Mouse (Mus musculus) cerebellum, postnatal 36 days (tissue): ENCODE measurements around the gene Dync1h1.
A peak's percentile ranks its signal among the peaks of the same experiment; 100 is the strongest.
"Not testable (repeated sequence)": the region's sequence is repeated elsewhere in the genome, so short reads cannot be mapped to it uniquely, and the experiment has no call there.

Experiments
- DNase-seq, 2 experiments: peaks; one replicate each; pipeline ENCODE4 v3.0.0; 2021 to 2022; ENCODE audit warnings: mixed read lengths in 2 of 2

Gene Dync1h1

DNA sequence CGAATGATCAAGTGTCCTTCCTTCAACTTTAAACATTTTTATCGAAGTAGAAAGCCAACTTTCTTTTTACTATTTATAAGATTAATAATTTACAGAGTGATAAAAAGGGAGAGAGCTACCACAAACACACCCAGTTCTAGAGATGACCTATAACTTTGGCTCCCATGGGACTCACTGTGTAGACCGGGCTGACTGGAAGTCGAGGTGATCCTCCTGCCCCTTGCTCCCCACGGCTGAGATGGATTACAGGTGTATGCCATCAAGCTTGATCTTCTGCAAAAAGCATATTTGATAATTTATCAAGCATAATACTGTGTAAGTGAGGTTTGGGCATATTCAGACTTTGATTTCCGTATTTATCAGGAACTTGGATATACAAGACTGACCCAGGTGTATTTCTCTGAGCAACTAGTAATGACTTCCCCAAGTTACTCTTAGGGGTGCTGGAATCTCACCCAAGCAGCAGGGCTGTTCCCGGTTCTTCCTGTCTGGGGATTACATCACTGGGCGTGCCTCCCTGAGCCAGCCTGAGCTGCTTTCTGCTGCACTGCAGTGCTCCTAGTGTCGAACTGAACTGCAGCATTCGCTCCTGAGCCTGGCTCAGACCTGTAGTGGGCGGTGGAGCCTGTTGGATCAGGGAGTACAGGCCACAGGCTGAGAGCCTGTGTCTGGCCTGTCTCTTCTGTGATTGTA is 7.4 kb downstream of the Dync1h1 start:
- DNase-seq: peak; percentile 70 to 75

DNA sequence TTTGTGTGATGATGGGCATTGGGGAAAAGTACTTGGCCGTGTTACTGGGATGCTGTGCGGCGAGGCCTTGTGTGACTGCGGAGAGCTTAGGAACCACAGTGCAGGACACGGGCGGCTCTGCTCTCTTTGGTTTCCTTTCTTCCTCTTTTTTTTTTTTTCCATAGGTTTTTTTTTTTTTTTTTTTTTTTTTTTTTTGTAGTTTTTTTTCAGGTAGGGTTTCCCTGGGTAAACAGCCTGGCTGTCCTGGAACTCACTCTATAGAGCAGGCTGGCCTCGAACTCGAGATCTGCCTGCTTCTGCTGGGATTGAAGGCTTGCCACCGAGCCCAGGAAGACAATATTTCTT is 7.9 kb downstream of the Dync1h1 start:
- no peak for DNase-seq

- DNase-seq: no peak
Observed at GRCm38 (mm10) chr12:110610713-110611112, 9.5 kb downstream of the Dync1h1 start.

- DNase-seq: no peak
Observed at GRCm38 (mm10) chr12:110630056-110630455, 28.8 kb downstream of the Dync1h1 start.

DNA sequence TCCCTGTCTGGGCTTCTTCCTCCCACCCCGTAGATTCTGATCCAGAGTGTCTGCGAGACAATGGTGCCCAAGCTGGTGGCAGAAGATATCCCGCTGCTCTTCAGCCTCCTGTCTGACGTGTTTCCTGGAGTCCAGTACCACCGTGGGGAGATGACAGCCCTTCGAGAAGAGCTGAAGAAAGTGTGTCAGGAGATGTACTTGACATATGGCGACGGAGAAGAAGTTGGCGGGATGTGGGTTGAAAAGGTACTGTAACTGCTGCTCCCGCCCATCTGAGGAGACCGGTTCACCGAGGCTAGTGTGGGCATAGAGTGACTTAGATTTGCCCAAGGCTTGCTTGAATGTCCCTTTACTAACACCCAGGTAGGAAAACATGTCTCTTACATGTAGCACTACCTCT is 35.0 kb downstream of the Dync1h1 start:
- DNase-seq: no peak

DNA sequence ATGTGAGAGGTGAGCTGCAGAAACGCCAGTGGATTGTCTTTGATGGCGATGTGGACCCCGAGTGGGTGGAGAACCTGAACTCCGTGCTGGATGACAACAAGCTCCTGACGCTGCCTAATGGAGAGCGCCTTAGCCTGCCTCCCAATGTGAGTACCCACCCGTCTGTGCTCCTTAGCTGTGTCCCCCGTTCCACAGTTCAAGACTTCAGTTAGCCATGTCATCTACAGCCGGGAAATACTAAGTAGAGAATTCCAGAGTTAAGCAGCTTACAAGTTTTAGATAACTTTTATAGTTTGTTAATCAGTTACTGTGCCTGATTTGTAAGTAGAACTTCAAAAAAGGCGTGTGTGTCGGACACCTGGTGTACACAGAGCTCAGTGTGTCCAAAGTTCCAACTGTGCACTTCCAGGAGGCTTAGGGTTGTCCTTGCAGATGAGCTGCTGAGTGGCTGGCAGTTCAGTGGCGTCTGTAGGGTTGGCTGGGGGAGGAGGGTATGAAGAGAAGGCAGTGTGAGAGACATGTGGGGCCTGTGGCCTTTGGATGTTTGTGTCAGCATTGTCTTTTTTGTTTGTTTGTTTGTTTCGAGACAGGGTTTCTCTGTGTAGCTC is 36.4 kb downstream of the Dync1h1 start:
- DNase-seq: no peak

- DNase-seq: no peak
Observed at GRCm38 (mm10) chr12:110650241-110650641, 49.0 kb downstream of the Dync1h1 start.

DNA sequence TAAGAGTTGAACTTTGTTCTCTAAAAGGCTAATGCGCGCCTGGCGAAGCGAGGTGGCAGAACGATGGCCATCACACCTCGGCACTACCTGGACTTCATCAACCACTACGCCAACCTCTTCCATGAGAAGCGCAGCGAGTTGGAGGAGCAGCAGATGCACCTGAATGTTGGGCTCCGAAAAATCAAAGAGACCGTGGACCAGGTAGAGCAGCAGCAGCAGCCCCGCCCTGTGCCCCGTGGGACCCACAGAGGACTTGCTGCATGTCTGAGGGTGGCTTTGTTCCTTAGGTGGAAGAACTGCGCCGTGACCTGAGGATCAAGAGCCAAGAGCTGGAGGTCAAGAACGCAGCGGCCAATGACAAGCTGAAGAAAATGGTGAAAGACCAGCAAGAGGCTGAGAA is 50.2 kb downstream of the Dync1h1 start:
- DNase-seq: no peak

DNA sequence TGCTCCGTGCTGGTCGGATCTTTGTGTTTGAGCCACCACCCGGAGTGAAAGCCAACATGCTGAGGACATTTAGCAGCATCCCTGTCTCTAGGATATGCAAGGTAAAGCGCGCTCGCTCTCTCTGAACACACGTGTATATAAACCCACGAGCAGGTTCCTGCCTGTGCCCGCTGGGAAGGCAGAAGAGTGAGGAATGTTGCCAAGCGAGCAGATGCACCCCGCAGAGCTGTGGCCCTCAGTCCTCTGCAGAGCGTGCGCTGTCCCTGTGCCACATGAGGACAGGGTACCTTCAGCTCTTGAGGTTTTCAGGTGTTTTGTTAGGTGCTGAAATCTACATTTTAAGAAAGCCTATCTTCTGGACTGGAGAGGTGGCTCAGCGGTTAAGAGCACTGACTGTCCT is 60.5 kb downstream of the Dync1h1 start:
- DNase-seq: peak; percentile 36 to 43

DNA sequence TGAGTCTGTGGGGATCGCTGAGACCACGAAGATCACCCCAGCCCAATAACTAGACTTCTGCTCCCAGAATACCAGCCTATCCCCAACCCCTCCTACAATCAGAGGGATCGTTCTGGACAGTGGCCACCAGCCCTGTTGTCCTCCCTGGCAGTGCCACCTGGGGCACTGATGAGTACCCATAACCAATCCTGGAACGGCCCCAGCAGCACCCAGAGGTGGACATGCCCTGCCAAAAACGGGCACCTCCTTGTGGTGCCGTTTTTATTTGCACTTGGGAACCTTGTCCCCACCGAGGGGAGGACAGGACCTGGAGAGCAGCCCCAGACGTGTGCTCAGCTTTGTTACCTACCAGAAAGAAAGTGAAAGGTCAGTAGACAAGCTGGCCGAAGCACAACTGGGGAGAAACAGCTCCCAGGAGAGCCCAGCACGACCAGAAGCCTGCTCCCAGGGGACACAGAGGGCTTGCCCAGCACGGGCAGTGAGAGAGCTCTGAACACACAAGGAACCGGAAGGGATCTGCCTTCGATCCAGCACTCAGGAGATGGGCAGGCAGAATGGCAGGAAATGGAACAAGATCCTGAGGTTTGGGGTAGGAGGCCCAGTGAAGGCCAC is 66.3 kb downstream of the Dync1h1 start:
- no peak for DNase-seq

- DNase-seq: no peak
Observed at GRCm38 (mm10) chr12:110674243-110674642, 73.0 kb downstream of the Dync1h1 start.

- DNase-seq: no peak
Observed at GRCm38 (mm10) chr12:110681191-110681590, 79.9 kb downstream of the Dync1h1 start.

DNA sequence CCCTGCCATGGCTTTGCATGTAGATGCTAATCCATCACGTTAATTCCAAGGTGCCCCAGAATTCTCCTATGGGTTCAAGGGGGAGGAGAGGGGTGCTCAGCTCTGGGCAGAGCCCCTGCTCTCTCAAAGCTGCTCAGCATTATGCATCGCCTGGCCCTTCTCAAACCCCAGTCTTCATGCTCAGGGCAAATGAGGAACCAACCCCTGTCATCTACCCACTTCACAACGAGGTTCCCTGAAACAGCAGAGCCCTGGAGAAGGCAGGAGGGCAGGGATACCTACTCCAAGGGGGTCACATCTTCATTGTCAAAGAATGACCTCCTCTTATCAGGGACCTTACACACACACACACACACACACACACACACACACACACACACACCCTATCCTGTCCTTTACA is 80.6 kb downstream of the Dync1h1 start:
- no peak for DNase-seq

- DNase-seq: no peak
Observed at GRCm38 (mm10) chr12:110682561-110683299, 81.5 kb downstream of the Dync1h1 start, which contains the start of gene 1700001K19Rik. 1700001K19Rik (minus strand) TSS chr12:110682619.

DNA sequence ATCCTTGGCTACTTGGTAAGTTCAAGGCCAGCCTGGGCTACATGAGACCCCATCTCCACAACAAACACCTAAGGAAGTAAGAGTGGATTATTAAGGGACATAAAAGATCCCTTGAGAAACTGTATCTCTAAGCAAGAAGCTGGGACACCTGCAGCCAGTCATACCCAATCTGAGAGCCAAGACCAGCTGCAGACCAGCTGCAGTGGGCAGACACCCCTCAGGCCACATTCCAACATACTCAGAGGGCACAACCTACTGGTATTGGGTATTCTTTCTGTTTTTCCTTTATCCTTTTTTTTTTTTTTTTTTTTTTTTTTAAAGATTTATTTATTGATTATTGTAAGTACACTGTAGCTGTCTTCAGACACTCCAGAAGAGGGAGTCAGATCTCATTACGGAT is 82.3 kb downstream of the Dync1h1 start:
- DNase-seq: no peak

- no peak for DNase-seq
Observed at GRCm38 (mm10) chr12:110687894-110688734, 86.9 kb downstream of the Dync1h1 start.

DNA sequence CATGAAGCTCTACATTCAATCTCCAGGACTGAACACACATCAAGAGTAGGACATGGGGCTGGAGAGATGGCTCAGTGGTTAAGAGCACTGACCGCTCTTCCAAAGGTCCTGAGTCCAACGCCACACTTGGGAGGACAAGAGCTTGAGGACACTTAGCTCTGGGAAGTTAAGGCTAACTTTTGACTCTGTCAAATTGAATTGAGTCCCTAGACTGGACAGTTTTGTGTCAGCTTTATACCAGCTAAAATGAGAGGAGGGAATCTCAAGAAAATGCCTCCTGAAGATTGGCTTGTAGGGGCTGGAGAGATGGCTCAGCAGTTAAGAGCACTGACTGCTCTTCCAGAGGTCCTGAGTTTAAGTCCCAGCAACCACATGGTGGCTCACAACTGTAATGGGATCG is 87.7 kb downstream of the Dync1h1 start:
- DNase-seq: not testable (repeated sequence)

DNA sequence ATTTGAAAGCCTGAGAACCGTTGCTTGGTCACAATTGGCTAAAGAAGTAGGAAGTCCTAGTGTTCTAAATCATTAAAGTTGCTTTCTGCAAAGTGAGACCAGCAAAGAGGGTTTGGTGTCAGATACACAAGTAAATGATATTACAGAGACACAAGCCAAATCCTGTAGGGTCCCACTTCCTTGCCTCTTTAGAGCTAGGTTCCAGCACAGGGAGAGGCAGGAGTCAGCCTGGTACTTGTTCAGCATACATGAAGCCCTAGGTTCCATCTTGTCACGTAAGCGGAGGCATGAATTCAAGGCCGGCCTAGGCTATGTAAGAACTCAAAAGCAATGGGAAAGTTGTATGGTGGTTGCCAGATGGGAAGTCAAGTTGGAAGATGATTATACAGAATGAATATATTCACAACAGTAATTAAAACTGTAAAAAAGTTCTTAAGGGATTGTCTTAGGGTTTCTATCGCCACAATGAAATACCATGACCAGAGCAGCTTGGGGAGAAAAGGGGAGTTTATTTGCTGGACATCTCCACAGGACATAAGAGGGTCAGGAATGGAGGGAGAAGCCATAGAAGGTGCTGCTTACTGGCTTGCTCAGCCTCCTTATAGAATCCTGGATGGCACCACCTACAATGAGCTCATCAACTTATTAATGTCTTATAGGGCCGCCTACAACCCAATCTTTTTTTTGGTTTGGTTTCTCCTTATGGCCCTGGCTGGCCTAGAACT is 88.8 kb downstream of the Dync1h1 start:
- DNase-seq: no peak

- not testable (repeated sequence) for DNase-seq
Observed at GRCm38 (mm10) chr12:110693378-110693777, 92.1 kb downstream of the Dync1h1 start.

DNA sequence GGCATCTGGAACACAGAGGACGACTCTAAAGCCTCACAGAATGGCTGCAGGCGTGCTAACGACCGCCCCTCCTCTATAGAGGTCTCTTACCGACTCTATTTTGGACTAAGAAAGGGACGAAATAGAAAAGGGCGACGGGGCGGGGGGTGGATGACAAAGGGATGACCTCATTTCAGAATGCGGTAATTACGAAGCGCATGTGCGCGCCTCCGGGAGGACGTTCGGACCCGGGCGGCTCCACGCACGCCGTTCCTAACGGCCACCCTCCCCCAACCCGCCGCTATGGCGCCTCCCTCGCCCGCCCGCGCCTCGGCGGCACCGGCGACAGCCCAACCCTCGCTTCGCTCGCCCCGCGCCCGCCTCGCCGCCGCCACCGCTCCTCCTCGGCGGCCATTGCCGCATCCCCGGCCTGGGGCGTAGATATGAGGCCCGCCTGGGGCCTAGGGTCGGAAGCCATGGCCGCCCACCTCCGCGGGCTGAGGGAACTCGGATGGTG is 94.5 kb downstream of the Dync1h1 start:
- DNase-seq: peak; percentile 76 to 80

- DNase-seq: peak; percentile 98 to 99
Observed at GRCm38 (mm10) chr12:110696173-110696974, 95.1 kb downstream of the Dync1h1 start.
